7 mouse cellular contexts compared by ENCODE assay signal in the genomic region with DNA sequence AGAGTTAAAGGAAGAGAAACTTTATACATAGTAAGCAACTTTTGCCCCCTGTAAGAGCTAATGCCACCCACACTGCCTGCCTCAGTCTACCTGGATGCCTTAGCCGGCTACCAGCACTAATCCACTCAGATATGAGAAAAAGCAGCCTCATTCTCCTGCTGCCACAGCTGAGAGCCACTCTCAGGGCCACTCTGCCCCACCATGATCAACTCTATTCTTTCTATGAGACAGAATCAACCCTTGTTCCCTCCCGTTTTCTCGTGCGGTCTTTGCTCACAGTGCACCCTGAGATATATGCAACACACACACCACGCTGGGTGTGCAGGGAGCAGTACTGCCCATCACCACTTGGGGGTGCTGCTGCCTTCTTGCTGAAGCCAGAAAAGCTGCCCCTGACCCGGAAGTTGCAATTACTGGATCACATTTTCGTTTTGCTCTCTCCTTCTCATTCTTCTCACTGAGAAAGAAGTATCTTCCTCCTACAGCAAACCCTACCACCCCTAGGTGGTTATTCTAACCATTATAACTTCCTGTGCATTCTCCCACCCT. TPM values are rescaled to one million over a fixed set of nuclear protein-coding genes. Genes with fewer than 3 reads are reported as not detected.
DNase-seq lines count a peak whose midpoint lies in the region; TF ChIP-seq lines count a peak whose summit lies in the region.

No protein-coding gene starts in this region.

- dilution Hi-C loops in CH12.LX (cut with MboI; ENCODE audit: extremely low pct_ligation_motif_present, extremely low pct_unique_long_range_greater_than_20kb, low sequenced_read_pairs): no loop called here

- H3K9ac ChIP-seq in CH12.LX (ENCODE audit: insufficient read depth, low read depth): no peak overlapping the region

- no peak overlapping the region for H3K4me3 ChIP-seq in CH12.LX (replicated peaks in 1 of 3; ENCODE audit: low read depth in 2 of 3, low read length in 2 of 3, poor library complexity in 1 of 3)
- no peak overlapping the region for H3K4me3 ChIP-seq in gastrocnemius, adult 2 months

- no peak for TF ChIP-seq POLR2A in CH12.LX (IDR thresholded peaks at IDR 0.05; ENCODE audit: low read depth, low read length)

- intact Hi-C loops in gastrocnemius, adult 2 months (cut with DNase I): no loop called here

- DNase-seq in B cell, adult 2 months: peak; percentile 88 to 90
- DNase-seq in CH12.LX (ENCODE audit: extremely low read depth): peak; percentile 84
- peak; percentile 35 for DNase-seq in c-Kit-positive CD71-negative TER-119-negative erythroid progenitor cells, embryonic 14.5 days (ENCODE audit: low read depth)
- peak; percentile 73 for DNase-seq in gastrocnemius, adult 2 months
- peak; percentile 19 to 79 for DNase-seq in layer of hippocampus, adult 18-20 months (ENCODE audit: low spot score in 2 of 2)
- DNase-seq in lung, postnatal 36 days: peak; percentile 86
- peak; percentile 67 to 80 for DNase-seq in spleen, postnatal 14 days (ENCODE audit: low spot score in 2 of 2)

- TF ChIP-seq EP300 in CH12.LX (IDR thresholded peaks at IDR 0.05; ENCODE audit: low read length): no peak

- no peaks in the 10 kb centered on the region for H3K79me2 ChIP-seq in CH12.LX (replicated peaks; ENCODE audit: control insufficient read depth, extremely low read depth, insufficient read depth, poor library complexity, severe bottlenecking)

- peaks cover 0 to 18% of the 10 kb centered on the region in 2 experiments for H3K36me3 ChIP-seq in CH12.LX (replicated peaks in 1 of 2; ENCODE audit: control insufficient read depth in 1 of 2, insufficient read depth in 1 of 2, low read length in 1 of 2)

- H3K27ac ChIP-seq in CH12.LX (ENCODE audit: insufficient read depth, low read depth): no peak overlapping the region
- H3K27ac ChIP-seq in gastrocnemius, adult 2 months: no peak overlapping the region

- TF ChIP-seq CTCF in CH12.LX (conservative IDR thresholded peaks at IDR 0.05 in 1 of 2, IDR thresholded peaks at IDR 0.05 in 1 of 2; ENCODE audit: low read depth in 2 of 2, low read length in 2 of 2): peak; percentile 80 to 94
- peak; percentile 85 for TF ChIP-seq CTCF in gastrocnemius, adult 2 months (IDR thresholded peaks at IDR 0.05)

- no peak overlapping the region for H3K4me2 ChIP-seq in CH12.LX (ENCODE audit: insufficient read depth, low read depth, poor library complexity, severe bottlenecking)

- H3K9me3 ChIP-seq in CH12.LX (replicated peaks; ENCODE audit: low read length): peaks cover 5% of the 10 kb centered on the region

- H3K4me1 ChIP-seq in CH12.LX (ENCODE audit: control insufficient read depth in 1 of 2, insufficient read depth in 2 of 2): peaks cover 3 to 36% of the 10 kb centered on the region in 2 experiments; a peak in 3 of 4 replicates

- in situ Hi-C loops in CH12.LX (cut with MboI; ENCODE audit: low pct_ligation_motif_present, low pct_unique_long_range_greater_than_20kb, low sequenced_read_pairs): loop anchor here (25.0 kb wide), 1 partner anchor 574 kb away; no protein-coding TSS in a partner anchor

- TF ChIP-seq RAD21 in CH12.LX (IDR thresholded peaks at IDR 0.05; ENCODE audit: low read depth, low read length): peak; percentile 78

- no peaks in the 10 kb centered on the region for H3K27me3 ChIP-seq in CH12.LX (replicated peaks)

TF ChIP-seq in CH12.LX, 34 proteins besides CTCF, POLR2A, EP300 and RAD21:
- no peak for TF ChIP-seq IRF4 (IDR thresholded peaks at IDR 0.05; ENCODE audit: low read depth, low read length)
- TF ChIP-seq ZMIZ1 (IDR thresholded peaks at IDR 0.05; ENCODE audit: low read depth, low read length): no peak
- no peak for TF ChIP-seq MYC (IDR thresholded peaks at IDR 0.05; ENCODE audit: low read depth, low read length)
- TF ChIP-seq CHD2 (IDR thresholded peaks at IDR 0.05; ENCODE audit: low read length): no peak
- TF ChIP-seq SIN3A (IDR thresholded peaks at IDR 0.05; ENCODE audit: low read length): 0 out of 2 replicates have a peak, but pooled peaks have one; percentile 44
- no peak for TF ChIP-seq TBP (conservative IDR thresholded peaks at IDR 0.05; ENCODE audit: low read depth, low read length)
- TF ChIP-seq TCF12 (IDR thresholded peaks at IDR 0.05; ENCODE audit: low read depth, low read length): no peak
- no peak for TF ChIP-seq MEF2A (IDR thresholded peaks at IDR 0.05; ENCODE audit: borderline replicate concordance, low read depth, low read length)
- TF ChIP-seq PAX5 (IDR thresholded peaks at IDR 0.05; ENCODE audit: low read length): no peak
- no peak for TF ChIP-seq NELFE (IDR thresholded peaks at IDR 0.05; ENCODE audit: low read depth, low read length)
- TF ChIP-seq MAX (IDR thresholded peaks at IDR 0.05; ENCODE audit: low read length): no peak
- no peak for TF ChIP-seq MXI1 (IDR thresholded peaks at IDR 0.05; ENCODE audit: low read depth, low read length)
- TF ChIP-seq ZKSCAN1 (IDR thresholded peaks at IDR 0.05; ENCODE audit: borderline replicate concordance, low read depth, low read length): no peak
- TF ChIP-seq GABPA (IDR thresholded peaks at IDR 0.05; ENCODE audit: insufficient replicate concordance, low read depth, low read length): no peak
- no peak for TF ChIP-seq MAFK (IDR thresholded peaks at IDR 0.05; ENCODE audit: insufficient replicate concordance, low read length)
- TF ChIP-seq JUN (IDR thresholded peaks at IDR 0.05; ENCODE audit: insufficient read depth, low read depth, low read length): no peak
- TF ChIP-seq E2F4 (IDR thresholded peaks at IDR 0.05; ENCODE audit: insufficient replicate concordance, low read depth, low read length): no peak
- no peak for TF ChIP-seq NRF1 (IDR thresholded peaks at IDR 0.05; ENCODE audit: low read depth, low read length)
- peak; percentile 40; the same call in 1 of the 2 replicates for TF ChIP-seq HCFC1 (IDR thresholded peaks at IDR 0.05; ENCODE audit: low read depth, low read length)
- peak; percentile 93 for TF ChIP-seq ELF1 (IDR thresholded peaks at IDR 0.05; ENCODE audit: low read depth, low read length)
- TF ChIP-seq RCOR1 (conservative IDR thresholded peaks at IDR 0.05; ENCODE audit: low read depth, low read length): 0 out of 2 replicates have a peak, but pooled peaks have one; percentile 32
- no peak for TF ChIP-seq USF2 (conservative IDR thresholded peaks at IDR 0.05; ENCODE audit: low read depth, low read length)
- no peak for TF ChIP-seq ETS1 (conservative IDR thresholded peaks at IDR 0.05; ENCODE audit: low read depth, low read length)
- TF ChIP-seq UBTF (IDR thresholded peaks at IDR 0.05; ENCODE audit: low read depth, low read length): no peak
- TF ChIP-seq KAT2A (IDR thresholded peaks at IDR 0.05; ENCODE audit: insufficient replicate concordance, low read length): no peak
- no peak for TF ChIP-seq USF1 (IDR thresholded peaks at IDR 0.05; ENCODE audit: low read depth, low read length)
- TF ChIP-seq MAZ (IDR thresholded peaks at IDR 0.05; ENCODE audit: low read depth, low read length): no peak
- no peak for TF ChIP-seq ZNF384 (IDR thresholded peaks at IDR 0.05; ENCODE audit: low read depth, low read length)
- TF ChIP-seq POLR2AphosphoS2 (IDR thresholded peaks at IDR 0.05; ENCODE audit: low read depth, low read length): no peak
- TF ChIP-seq ZC3H11A (IDR thresholded peaks at IDR 0.05; ENCODE audit: low read depth, low read length): no peak
- no peak for TF ChIP-seq CHD1 (IDR thresholded peaks at IDR 0.05; ENCODE audit: low read depth, low read length)
- TF ChIP-seq BHLHE40 (IDR thresholded peaks at IDR 0.05; ENCODE audit: low read depth, low read length): no peak
- peak; percentile 43 for TF ChIP-seq SMC3 (IDR thresholded peaks at IDR 0.05; ENCODE audit: low read depth, low read length)
- no peak for TF ChIP-seq JUND (conservative IDR thresholded peaks at IDR 0.05; ENCODE audit: low read depth, low read length)

RNA-seq across cellular contexts. Expression of a gene that starts 8.2 kb away (rescaled TPM):
- 2.0 and 2.3 TPM in 2 replicates for total RNA-seq in CH12.LX (2012; rRNA removed)
- total RNA-seq in CH12.LX (2014; rRNA removed): 3.5 and 3.7 TPM in 2 replicates
- polyA plus RNA-seq in CH12.LX (2012; ENCODE audit: insufficient read length, low read depth): 3.7 and 5.9 TPM in 2 replicates
- total RNA-seq in gastrocnemius, adult 2 months (2021): 1 to 10 TPM; 2.0 to 2.5 TPM
- 10 to 100 TPM; 23.7 to 25.4 TPM for total RNA-seq in layer of hippocampus, adult 18-20 months (2021)

Comparison
In these comparisons a context has a peak if more than half of its experiments do, and no peak if none do; other contexts are left out.
1. DNase-seq: peak in every context shown above with its lines; median percentile 89 in B cell, adult 2 months; 86 in lung, postnatal 36 days; 84 in CH12.LX; 74 in spleen, postnatal 14 days; 73 in gastrocnemius, adult 2 months; 49 in layer of hippocampus, adult 18-20 months; 35 in c-Kit-positive CD71-negative TER-119-negative erythroid progenitor cells, embryonic 14.5 days.
2. RNA of a gene that starts 8.2 kb away (total RNA-seq): 23.7 to 25.4 TPM in layer of hippocampus, adult 18-20 months; 2.0 to 3.7 TPM in CH12.LX and 2.0 to 2.5 TPM in gastrocnemius, adult 2 months; every median in the first group is over 4 times any median in the second.